Mouse (Mus musculus) heart, embryonic 10.5 days (tissue): ENCODE data around the gene Crybb2. TPM values are rescaled to one million over a fixed set of nuclear protein-coding genes. Genes with fewer than 3 reads are reported as not detected.

ENCODE experiments used
- DNase-seq: peaks from one replicate; pipeline ENCODE4 v3.0.0-alpha.2; 2017; ENCODE audit warnings: low spot score
- H3K27ac ChIP-seq: fragments of 300-500 bp; sonication (generic); 2 replicates; pipeline ENCODE4 v1.5.1; 2016; ENCODE audit warnings: mild to moderate bottlenecking
- H3K27me3 ChIP-seq: fragments of 300-500 bp; sonication (generic); 2 replicates; pipeline ENCODE4 v1.6.1; 2016; ENCODE audit warnings: mild to moderate bottlenecking; ENCODE audit not compliant: poor library complexity, insufficient read depth, severe bottlenecking
- H3K36me3 ChIP-seq: fragments of 300-500 bp; sonication (generic); 2 replicates; pipeline ENCODE4 v1.6.1; 2016; ENCODE audit warnings: mild to moderate bottlenecking, moderate library complexity
- H3K4me1 ChIP-seq: fragments of 300-500 bp; sonication (generic); 2 replicates; pipeline ENCODE4 v1.6.1; 2016; ENCODE audit warnings: mild to moderate bottlenecking
- H3K4me3 ChIP-seq: fragments of 300-500 bp; sonication (generic); 2 replicates; pipeline ENCODE4 v1.5.1; 2016; ENCODE audit warnings: mild to moderate bottlenecking, moderate library complexity
- H3K9me3 ChIP-seq: fragments of 300-500 bp; sonication (generic); 2 replicates; pipeline ENCODE4 v1.6.1; 2016; ENCODE audit warnings: mild to moderate bottlenecking, moderate library complexity
- WGBS: fragments of 180-500 bp; shearing (Covaris S2); methylation state at CpG from one replicate; pipeline ENCODE4 v1.1.7; 2016; 5-methylcytosine and 5-hydroxymethylcytosine counted together
- polyA plus RNA-seq: library from polyadenylated mRNA; unstranded; fragments of >200 nt; fragmentation: Nextera tagmentation; extraction: Ambion mirVana; gene quantifications from 2 replicates; pipeline ENCODE4 v1.2.1, GENCODE M21; 2016

The Crybb2 gene
- polyA plus RNA-seq, 1 experiment from 2014 or later: not detected

GRCm38 (mm10) chr5:113014808-113015235, 55.1 kb downstream of the Crybb2 start:
- WGBS: 3% methylated on average over 13 of the region's 14 CpGs
- Histone ChIP-seq H3K4me1 (peaks cover 51% of the 10 kb centered on the region), H3K27ac (peak overlapping the region; percentile 90), H3K9me3 (no peaks in the 10 kb centered on the region), H3K27me3 (0 out of 2 replicates have a peak, but pooled peaks cover 3% of the 10 kb centered on the region), H3K4me3 (peak overlapping the region; percentile 74), H3K36me3 (peaks cover 4% of the 10 kb centered on the region; the same call in 1 of the 2 replicates)
- DNase-seq: no peak

- 57% methylated on average over 16 of the region's 16 CpGs for WGBS
- H3K27ac ChIP-seq: no peak overlapping the region
Measured at GRCm38 (mm10) chr5:113014111-113014807, 55.7 kb downstream of the Crybb2 start.

GRCm38 (mm10) chr5:113011926-113012325, 58.0 kb downstream of the Crybb2 start:
- Histone ChIP-seq H3K4me3 (no peak overlapping the region), H3K27me3 (0 out of 2 replicates have a peak, but pooled peaks cover 3% of the 10 kb centered on the region), H3K27ac (no peak overlapping the region; the same call in 1 of the 2 replicates), H3K9me3 (no peaks in the 10 kb centered on the region), H3K4me1 (peaks cover 66% of the 10 kb centered on the region), H3K36me3 (peaks cover 4% of the 10 kb centered on the region; the same call in 1 of the 2 replicates)
- no peak for DNase-seq
- WGBS: 81% methylated on average over 10 of the region's 10 CpGs

More at GRCm38 (mm10) chr5:113014111-113014807, 55.7 kb downstream of the Crybb2 start:
- Histone ChIP-seq H3K4me1 (peaks cover 57% of the 10 kb centered on the region), H3K4me3 (peak overlapping the region; percentile 74), H3K27me3 (0 out of 2 replicates have a peak, but pooled peaks cover 3% of the 10 kb centered on the region), H3K9me3 (no peaks in the 10 kb centered on the region), H3K36me3 (peaks cover 4% of the 10 kb centered on the region; the same call in 1 of the 2 replicates)
- DNase-seq: no peak

- WGBS: 68% methylated on average over 8 of the region's 8 CpGs
- DNase-seq: no peak
- Histone ChIP-seq H3K27ac (peak overlapping the region; percentile 48; the same call in 1 of the 2 replicates), H3K27me3 (no peaks in the 10 kb centered on the region), H3K36me3 (peaks cover 4% of the 10 kb centered on the region; the same call in 1 of the 2 replicates), H3K4me3 (no peak overlapping the region), H3K9me3 (no peaks in the 10 kb centered on the region), H3K4me1 (peaks cover 67% of the 10 kb centered on the region)
Measured at GRCm38 (mm10) chr5:113009183-113009820, 60.6 kb downstream of the Crybb2 start.

GRCm38 (mm10) chr5:113008496-113008895, 61.4 kb downstream of the Crybb2 start:
- Histone ChIP-seq H3K36me3 (peaks cover 4% of the 10 kb centered on the region; the same call in 1 of the 2 replicates), H3K4me1 (peaks cover 59% of the 10 kb centered on the region)
- 62% methylated on average over 2 of the region's 2 CpGs for WGBS

More at GRCm38 (mm10) chr5:113008496-113008895, 61.4 kb downstream of the Crybb2 start:
- peak overlapping the region; percentile 22; the same call in 1 of the 2 replicates for H3K27ac ChIP-seq
- H3K4me3 ChIP-seq: no peak overlapping the region
- no peaks in the 10 kb centered on the region for H3K9me3 ChIP-seq
- no peak for DNase-seq
- no peaks in the 10 kb centered on the region for H3K27me3 ChIP-seq

Other genes with a start within 250 kb of the Crybb2 start
- 17.0 and 28.0 TPM in 2 replicates for gene Myo18b, start 173.8 kb downstream of the Crybb2 start, polyA plus RNA-seq
- gene Grk3, start 54.3 kb downstream of the Crybb2 start, polyA plus RNA-seq: 10.6 and 13.3 TPM in 2 replicates
- gene Crybb3, start 11.5 kb upstream of the Crybb2 start, polyA plus RNA-seq: 0.71 and 0.87 TPM in 2 replicates
- 10.2 and 14.7 TPM in 2 replicates for gene 2900026A02Rik, start 151.1 kb upstream of the Crybb2 start, polyA plus RNA-seq
- not detected in 2 replicates for gene Tmem211, start 156.8 kb upstream of the Crybb2 start, polyA plus RNA-seq
- 6.5 and 6.7 TPM in 2 replicates for gene Sgsm1, start 240.7 kb upstream of the Crybb2 start, polyA plus RNA-seq